Mouse (Mus musculus): ENCODE results near the gene C1rl. TPM values are rescaled to one million over a fixed set of nuclear protein-coding genes. Genes with fewer than 3 reads are reported as not detected.

C1rl gene
- total and polyA plus RNA-seq, 2 experiments = 53.6 to 73.0 TPM

- no peak for DNase-seq (ENCODE audit: extremely low read depth, low read depth, low spot score)
Observed at GRCm38 (mm10) chr6:124476216-124476615, 16.7 kb upstream of the C1rl start.

GRCm38 (mm10) chr6:124476796-124477195 lies 16.1 kb upstream of the C1rl start:
- H3K4me1 ChIP-seq (ENCODE audit: control insufficient read depth, insufficient read depth, low read length) = peaks cover 26% of the 10 kb centered on the region
- TF ChIP-seq POLR2A (IDR thresholded peaks at IDR 0.05; ENCODE audit: extremely low read depth, insufficient read depth, low read length) (no peak), CTCF (IDR thresholded peaks at IDR 0.05; ENCODE audit: low read depth, low read length) (no peak)
- H3K27ac ChIP-seq (replicated peaks; ENCODE audit: insufficient read depth, low read depth, low read length) = no peak overlapping the region
- no peak overlapping the region for H3K9ac ChIP-seq (ENCODE audit: low read depth, low read length)
- H3K4me3 ChIP-seq (ENCODE audit: insufficient read depth, low read depth, low read length) = no peak overlapping the region
- 91% methylated on average over 11 of the region's 11 CpGs for WGBS
- DNase-seq (ENCODE audit: extremely low read depth, low read depth, low spot score) = no peak
- H3K36me3 ChIP-seq (ENCODE audit: control insufficient read depth, insufficient read depth, low read length) = no peaks in the 10 kb centered on the region
- no peaks in the 10 kb centered on the region for H3K79me2 ChIP-seq (ENCODE audit: control insufficient read depth, insufficient read depth, low read length)
- H3K27me3 ChIP-seq (ENCODE audit: control insufficient read depth, insufficient read depth, low read length) = no peaks in the 10 kb centered on the region

More at GRCm38 (mm10) chr6:124476216-124476615, 16.7 kb upstream of the C1rl start:
- Histone ChIP-seq H3K27me3 (ENCODE audit: control insufficient read depth, insufficient read depth, low read length) (no peaks in the 10 kb centered on the region), H3K27ac (replicated peaks; ENCODE audit: insufficient read depth, low read depth, low read length) (no peak overlapping the region), H3K36me3 (ENCODE audit: control insufficient read depth, insufficient read depth, low read length) (no peaks in the 10 kb centered on the region), H3K9ac (ENCODE audit: low read depth, low read length) (no peak overlapping the region), H3K4me1 (ENCODE audit: control insufficient read depth, insufficient read depth, low read length) (peaks cover 23% of the 10 kb centered on the region), H3K4me3 (ENCODE audit: insufficient read depth, low read depth, low read length) (no peak overlapping the region), H3K79me2 (ENCODE audit: control insufficient read depth, insufficient read depth, low read length) (no peaks in the 10 kb centered on the region)
- TF ChIP-seq POLR2A (IDR thresholded peaks at IDR 0.05; ENCODE audit: extremely low read depth, insufficient read depth, low read length) (no peak), CTCF (IDR thresholded peaks at IDR 0.05; ENCODE audit: low read depth, low read length) (no peak)
- WGBS = 91% methylated on average over 7 of the region's 7 CpGs

- peak overlapping the region; percentile 94 for H3K27ac ChIP-seq (replicated peaks; ENCODE audit: insufficient read depth, low read depth, low read length)
- H3K4me1 ChIP-seq (ENCODE audit: control insufficient read depth, insufficient read depth, low read length) = peaks cover 26% of the 10 kb centered on the region
- H3K9ac ChIP-seq (ENCODE audit: low read depth, low read length) = no peak overlapping the region
Observed at GRCm38 (mm10) chr6:124477221-124477655, 15.7 kb upstream of the C1rl start.

GRCm38 (mm10) chr6:124477922-124478651 lies 14.8 kb upstream of the C1rl start:
- WGBS = 8% methylated on average over 17 of the region's 17 CpGs
- H3K27ac ChIP-seq (replicated peaks; ENCODE audit: insufficient read depth, low read depth, low read length) = peak overlapping the region; percentile 94
- TF ChIP-seq POLR2A (IDR thresholded peaks at IDR 0.05; ENCODE audit: extremely low read depth, insufficient read depth, low read length) = no peak
- no peak for TF ChIP-seq CTCF (IDR thresholded peaks at IDR 0.05; ENCODE audit: low read depth, low read length)

More at GRCm38 (mm10) chr6:124477221-124477655, 15.7 kb upstream of the C1rl start:
- Histone ChIP-seq H3K79me2 (ENCODE audit: control insufficient read depth, insufficient read depth, low read length) (no peaks in the 10 kb centered on the region), H3K36me3 (ENCODE audit: control insufficient read depth, insufficient read depth, low read length) (no peaks in the 10 kb centered on the region), H3K27me3 (ENCODE audit: control insufficient read depth, insufficient read depth, low read length) (no peaks in the 10 kb centered on the region), H3K4me3 (ENCODE audit: insufficient read depth, low read depth, low read length) (no peak overlapping the region)
- no peak for TF ChIP-seq CTCF (IDR thresholded peaks at IDR 0.05; ENCODE audit: low read depth, low read length)
- TF ChIP-seq POLR2A (IDR thresholded peaks at IDR 0.05; ENCODE audit: extremely low read depth, insufficient read depth, low read length) = no peak
- no peak for DNase-seq (ENCODE audit: extremely low read depth, low read depth, low spot score)
- 34% methylated on average over 5 of the region's 5 CpGs for WGBS

GRCm38 (mm10) chr6:124478874-124479572 lies 13.9 kb upstream of the C1rl start:
- Histone ChIP-seq H3K36me3 (ENCODE audit: control insufficient read depth, insufficient read depth, low read length) (no peaks in the 10 kb centered on the region), H3K79me2 (ENCODE audit: control insufficient read depth, insufficient read depth, low read length) (no peaks in the 10 kb centered on the region), H3K4me3 (ENCODE audit: insufficient read depth, low read depth, low read length) (no peak overlapping the region), H3K4me1 (ENCODE audit: control insufficient read depth, insufficient read depth, low read length) (peaks cover 34% of the 10 kb centered on the region), H3K9ac (ENCODE audit: low read depth, low read length) (peak overlapping the region; percentile 33; the same call in 1 of the 2 replicates), H3K27me3 (ENCODE audit: control insufficient read depth, insufficient read depth, low read length) (no peaks in the 10 kb centered on the region), H3K27ac (replicated peaks; ENCODE audit: insufficient read depth, low read depth, low read length) (peak overlapping the region; percentile 46)
- no peak for DNase-seq (ENCODE audit: extremely low read depth, low read depth, low spot score)
- TF ChIP-seq CTCF (IDR thresholded peaks at IDR 0.05; ENCODE audit: low read depth, low read length) = no peak
- no peak for TF ChIP-seq POLR2A (IDR thresholded peaks at IDR 0.05; ENCODE audit: extremely low read depth, insufficient read depth, low read length)
- 88% methylated on average over 3 of the region's 3 CpGs for WGBS

More at GRCm38 (mm10) chr6:124477922-124478651, 14.8 kb upstream of the C1rl start:
- Histone ChIP-seq H3K4me1 (ENCODE audit: control insufficient read depth, insufficient read depth, low read length) (peaks cover 32% of the 10 kb centered on the region), H3K4me3 (ENCODE audit: insufficient read depth, low read depth, low read length) (peak overlapping the region; percentile 7), H3K36me3 (ENCODE audit: control insufficient read depth, insufficient read depth, low read length) (no peaks in the 10 kb centered on the region), H3K79me2 (ENCODE audit: control insufficient read depth, insufficient read depth, low read length) (no peaks in the 10 kb centered on the region), H3K9ac (ENCODE audit: low read depth, low read length) (peak overlapping the region; percentile 54), H3K27me3 (ENCODE audit: control insufficient read depth, insufficient read depth, low read length) (no peaks in the 10 kb centered on the region)
- DNase-seq (ENCODE audit: extremely low read depth, low read depth, low spot score) = peak; percentile 97
